ENCODE assay signal across 9 mouse cellular contexts in genomic region chr4:133728256-133728655, GRCm38 (mm10). TPM values are rescaled to one million over a fixed set of nuclear protein-coding genes. Genes with fewer than 3 reads are reported as not detected.
A peak's percentile ranks its signal among the peaks of the same experiment; 100 is the strongest.
DNase-seq lines count a peak whose midpoint lies in the region; ATAC-seq lines count a peak whose summit lies in the region.
"Had no signal": no experiment of that assay in that cellular context is flagged by ENCODE, and none has a peak within 500 bp of the region (broad histone marks: within the 10 kb centered on the region; RNA-seq: fewer than 3 reads in every experiment).

No protein-coding gene starts in this region.

- peaks cover 51% of the 10 kb centered on the region for H3K4me1 ChIP-seq in intestine, embryonic 15.5 days (replicated peaks)
- H3K4me1 ChIP-seq in intestine, embryonic 16.5 days (ENCODE audit: control insufficient read depth, insufficient read depth, low read length) = peaks cover 66% of the 10 kb centered on the region
- peaks cover 6% of the 10 kb centered on the region for H3K4me1 ChIP-seq in embryonic facial prominence, embryonic 11.5 days (ENCODE audit: control insufficient read depth, insufficient read depth, low read length)
- H3K4me1 ChIP-seq in limb, embryonic 13.5 days = peaks cover 72% of the 10 kb centered on the region

- no peaks in the 10 kb centered on the region for H3K27me3 ChIP-seq in intestine, embryonic 15.5 days (replicated peaks)
- H3K27me3 ChIP-seq in intestine, embryonic 16.5 days (replicated peaks; ENCODE audit: control insufficient read depth, insufficient read depth, low read length) = no peaks in the 10 kb centered on the region
- H3K27me3 ChIP-seq in embryonic facial prominence, embryonic 11.5 days (ENCODE audit: control insufficient read depth, insufficient read depth, low read length) = no peaks in the 10 kb centered on the region
- no peaks in the 10 kb centered on the region for H3K27me3 ChIP-seq in limb, embryonic 13.5 days

- ATAC-seq in intestine, embryonic 15.5 days = no peak
- no peak for ATAC-seq in intestine, embryonic 16.5 days
- ATAC-seq in embryonic facial prominence, embryonic 11.5 days (replicated peaks; ENCODE audit: insufficient number of reproducible peaks, low FRiP score, low TSS enrichment, low read depth) = no peak
- ATAC-seq in limb, embryonic 13.5 days (ENCODE audit: low FRiP score, low read depth) = no peak

- H3K36me3 ChIP-seq in intestine, embryonic 15.5 days = no peaks in the 10 kb centered on the region; the same call in 1 of the 2 replicates
- H3K36me3 ChIP-seq in intestine, embryonic 16.5 days (ENCODE audit: control insufficient read depth, insufficient read depth, low read length) = no peaks in the 10 kb centered on the region
- H3K36me3 ChIP-seq in embryonic facial prominence, embryonic 11.5 days (replicated peaks; ENCODE audit: control insufficient read depth, insufficient read depth, low read depth, low read length) = no peaks in the 10 kb centered on the region
- peaks cover 13% of the 10 kb centered on the region for H3K36me3 ChIP-seq in limb, embryonic 13.5 days

- H3K4me3 ChIP-seq in intestine, embryonic 15.5 days (replicated peaks) = no peak overlapping the region
- no peak overlapping the region for H3K4me3 ChIP-seq in intestine, embryonic 16.5 days (ENCODE audit: low read length)
- H3K4me3 ChIP-seq in embryonic facial prominence, embryonic 11.5 days (ENCODE audit: low read depth, low read length) = no peak overlapping the region
- no peak overlapping the region for H3K4me3 ChIP-seq in limb, embryonic 13.5 days

- H3K4me2 ChIP-seq in intestine, embryonic 15.5 days (replicated peaks) = 0 out of 2 replicates have a peak overlapping the region, but pooled peaks have one; percentile 4
- no peak overlapping the region for H3K4me2 ChIP-seq in intestine, embryonic 16.5 days (ENCODE audit: low read depth, low read length)
- no peak overlapping the region for H3K4me2 ChIP-seq in embryonic facial prominence, embryonic 11.5 days (ENCODE audit: low read depth, low read length)
- H3K4me2 ChIP-seq in limb, embryonic 13.5 days (replicated peaks) = peak overlapping the region; percentile 59

- WGBS in intestine, embryonic 15.5 days = 32% methylated on average over 9 of the region's 9 CpGs
- 31% methylated on average over 9 of the region's 9 CpGs for WGBS in intestine, embryonic 16.5 days
- WGBS in embryonic facial prominence, embryonic 11.5 days = 40% methylated on average over 9 of the region's 9 CpGs
- 17% methylated on average over 9 of the region's 9 CpGs for WGBS in limb, embryonic 13.5 days

- no peak overlapping the region for H3K9ac ChIP-seq in intestine, embryonic 15.5 days
- H3K9ac ChIP-seq in intestine, embryonic 16.5 days (ENCODE audit: low read depth, low read length) = no peak overlapping the region
- no peak overlapping the region for H3K9ac ChIP-seq in embryonic facial prominence, embryonic 11.5 days (replicated peaks; ENCODE audit: low read length)
- H3K9ac ChIP-seq in limb, embryonic 13.5 days = no peak overlapping the region

- DNase-seq in T-cell, adult 2 months (ENCODE audit: low spot score) = peak; percentile 38
- DNase-seq in embryonic facial prominence, embryonic 11.5 days (ENCODE audit: low spot score) = peak; percentile 50
- DNase-seq in gastrocnemius, postnatal 10 days = no peak
- no peak for DNase-seq in right cerebral cortex, postnatal 10 days (ENCODE audit: low spot score in 2 of 2)
- DNase-seq: layer of hippocampus, adult 9-11 months; lung, postnatal 36 days had no signal

- no peaks in the 10 kb centered on the region for H3K9me3 ChIP-seq in intestine, embryonic 15.5 days
- no peaks in the 10 kb centered on the region for H3K9me3 ChIP-seq in intestine, embryonic 16.5 days (ENCODE audit: control insufficient read depth, low read length)
- no peaks in the 10 kb centered on the region for H3K9me3 ChIP-seq in embryonic facial prominence, embryonic 11.5 days (replicated peaks; ENCODE audit: control insufficient read depth, low read length)
- no peaks in the 10 kb centered on the region for H3K9me3 ChIP-seq in limb, embryonic 13.5 days

- H3K27ac ChIP-seq in intestine, embryonic 15.5 days = 0 out of 2 replicates have a peak overlapping the region, but pooled peaks have one; percentile 48
- H3K27ac ChIP-seq in intestine, embryonic 16.5 days (ENCODE audit: low read length) = no peak overlapping the region
- no peak overlapping the region for H3K27ac ChIP-seq in embryonic facial prominence, embryonic 11.5 days (replicated peaks; ENCODE audit: low read depth, low read length)
- H3K27ac ChIP-seq in limb, embryonic 13.5 days = peak overlapping the region; percentile 33; the same call in 1 of the 2 replicates

RNA-seq across cellular contexts. Expression of gene Arid1a, which starts 28.3 kb away (rescaled TPM):
- polyA plus RNA-seq in intestine, embryonic 15.5 days (2015; fragmentation: Nextera tagmentation; extraction: Ambion mirVana) = 21.6 and 24.9 TPM in 2 replicates
- polyA plus RNA-seq in intestine, embryonic 16.5 days (2015; fragmentation: Nextera tagmentation; extraction: Ambion mirVana) = 17.8 and 18.5 TPM in 2 replicates
- 32.6 and 36.3 TPM in 2 replicates for polyA plus RNA-seq in embryonic facial prominence, embryonic 11.5 days (2014; fragmentation: Nextera tagmentation; extraction: Ambion mirVana)
- 34.0 and 35.8 TPM in 2 replicates for polyA plus RNA-seq in limb, embryonic 13.5 days (2015; fragmentation: Nextera tagmentation; extraction: Ambion mirVana)
- total RNA-seq in gastrocnemius, postnatal 10 days (2021) = 10 to 100 TPM; 33.5 to 44.1 TPM

RNA-seq across cellular contexts. Expression of gene Pigv, which starts 55.8 kb away (rescaled TPM):
- 16.9 and 17.7 TPM in 2 replicates for polyA plus RNA-seq in intestine, embryonic 15.5 days (2015; fragmentation: Nextera tagmentation; extraction: Ambion mirVana)
- 16.6 and 18.5 TPM in 2 replicates for polyA plus RNA-seq in intestine, embryonic 16.5 days (2015; fragmentation: Nextera tagmentation; extraction: Ambion mirVana)
- 9.3 and 9.9 TPM in 2 replicates for polyA plus RNA-seq in embryonic facial prominence, embryonic 11.5 days (2014; fragmentation: Nextera tagmentation; extraction: Ambion mirVana)
- polyA plus RNA-seq in limb, embryonic 13.5 days (2015; fragmentation: Nextera tagmentation; extraction: Ambion mirVana) = 14.7 and 17.1 TPM in 2 replicates
- 10 to 100 TPM; 10.2 to 10.6 TPM for total RNA-seq in gastrocnemius, postnatal 10 days (2021)

Comparison
In these comparisons a context has a peak if more than half of its experiments do, and no peak if none do; other contexts are left out.
1. H3K27ac ChIP-seq: peak in intestine, embryonic 15.5 days (single experiment) and limb, embryonic 13.5 days (single experiment); none in intestine, embryonic 16.5 days (single experiment) and embryonic facial prominence, embryonic 11.5 days (single experiment).
2. H3K4me2 ChIP-seq: peak in intestine, embryonic 15.5 days (single experiment) and limb, embryonic 13.5 days (single experiment); none in intestine, embryonic 16.5 days (single experiment) and embryonic facial prominence, embryonic 11.5 days (single experiment).
3. DNase-seq: peak in T-cell, adult 2 months (single experiment) and embryonic facial prominence, embryonic 11.5 days (single experiment); none in gastrocnemius, postnatal 10 days (single experiment) and right cerebral cortex, postnatal 10 days (0 of 2).